Mouse (Mus musculus) ZHBTc4 (cell line): ENCODE results near the gene Cnst.

Source experiments
- DNase-seq: peaks from one replicate; pipeline ENCODE4 v3.0.0-alpha.2; 2011; ENCODE audit warnings: low read depth, low spot score

The Cnst gene

DNA sequence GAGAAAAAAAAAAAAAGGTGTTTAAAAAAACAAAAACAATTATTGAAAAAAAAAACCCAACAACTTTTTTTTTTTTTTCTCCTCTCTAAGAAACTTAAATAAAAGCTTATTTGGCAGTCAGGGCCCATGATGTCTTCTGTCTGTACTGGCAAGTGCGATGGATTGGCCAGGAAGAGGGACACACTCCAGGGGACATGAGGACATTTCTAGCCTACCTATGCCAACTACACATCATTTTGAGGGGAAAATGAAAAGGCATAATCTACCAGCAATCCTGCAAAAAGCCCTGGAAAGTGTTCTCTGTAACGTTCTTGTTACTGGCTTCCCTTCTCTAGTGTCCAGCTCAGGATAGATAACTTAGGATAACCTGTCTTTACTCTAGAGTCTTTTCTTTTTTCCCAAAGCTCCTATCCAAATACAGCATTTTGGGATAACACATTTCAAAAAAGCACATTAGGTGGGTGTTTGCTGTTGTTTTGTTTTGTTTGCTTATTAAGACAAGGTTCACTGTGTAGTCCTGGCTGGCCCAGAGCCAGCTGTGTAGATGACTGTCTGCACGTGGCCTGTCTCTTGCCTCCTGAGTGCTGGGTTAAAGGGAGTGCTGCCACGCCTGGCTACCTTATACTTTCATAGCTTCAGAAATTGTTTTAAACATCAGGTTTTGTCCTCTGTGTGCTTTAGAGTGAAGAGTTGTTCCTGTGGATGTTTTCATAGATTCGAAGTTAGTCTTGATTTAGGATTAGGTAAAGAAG lies 7.2 kb downstream of the Cnst start:
- no peak for DNase-seq

DNA sequence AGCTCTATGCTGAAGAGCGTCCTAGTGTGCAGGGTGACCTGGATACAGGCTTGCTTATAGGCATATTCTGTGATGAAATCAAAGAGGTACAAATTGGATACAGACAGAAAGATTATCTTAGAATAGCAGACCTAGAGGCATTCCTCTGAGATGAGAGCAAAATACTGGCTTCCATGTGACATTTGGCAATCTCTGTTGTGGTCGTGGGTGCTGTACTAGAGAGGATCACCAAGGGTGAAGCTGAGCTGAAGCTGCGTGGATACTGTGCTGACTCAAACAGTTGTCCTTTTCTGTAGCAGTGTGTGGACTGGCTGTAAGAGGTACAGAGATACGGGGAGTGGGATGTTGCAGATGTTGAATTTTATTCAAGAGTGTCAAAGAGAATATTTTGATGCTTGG lies 7.8 kb downstream of the Cnst start:
- no peak for DNase-seq

DNA sequence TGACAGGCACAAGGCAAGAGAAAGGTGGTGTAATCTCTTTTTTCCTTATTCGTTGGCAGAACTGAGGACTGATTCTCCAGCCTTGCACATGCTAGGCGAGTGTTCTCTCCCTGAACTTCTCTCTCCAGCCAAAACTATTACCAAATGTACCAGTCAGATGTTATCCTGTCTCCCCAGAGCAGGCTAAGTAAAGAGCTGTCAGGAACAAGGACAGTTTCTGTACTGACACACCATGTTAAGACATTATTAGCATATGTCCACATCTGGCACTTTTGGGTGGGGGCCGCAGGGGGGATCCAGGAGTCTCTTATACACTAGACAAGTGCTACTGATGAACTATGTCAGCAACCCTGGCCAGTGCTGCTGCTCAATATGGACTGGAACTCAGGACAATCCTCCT lies 10.8 kb downstream of the Cnst start:
- no peak for DNase-seq

DNA sequence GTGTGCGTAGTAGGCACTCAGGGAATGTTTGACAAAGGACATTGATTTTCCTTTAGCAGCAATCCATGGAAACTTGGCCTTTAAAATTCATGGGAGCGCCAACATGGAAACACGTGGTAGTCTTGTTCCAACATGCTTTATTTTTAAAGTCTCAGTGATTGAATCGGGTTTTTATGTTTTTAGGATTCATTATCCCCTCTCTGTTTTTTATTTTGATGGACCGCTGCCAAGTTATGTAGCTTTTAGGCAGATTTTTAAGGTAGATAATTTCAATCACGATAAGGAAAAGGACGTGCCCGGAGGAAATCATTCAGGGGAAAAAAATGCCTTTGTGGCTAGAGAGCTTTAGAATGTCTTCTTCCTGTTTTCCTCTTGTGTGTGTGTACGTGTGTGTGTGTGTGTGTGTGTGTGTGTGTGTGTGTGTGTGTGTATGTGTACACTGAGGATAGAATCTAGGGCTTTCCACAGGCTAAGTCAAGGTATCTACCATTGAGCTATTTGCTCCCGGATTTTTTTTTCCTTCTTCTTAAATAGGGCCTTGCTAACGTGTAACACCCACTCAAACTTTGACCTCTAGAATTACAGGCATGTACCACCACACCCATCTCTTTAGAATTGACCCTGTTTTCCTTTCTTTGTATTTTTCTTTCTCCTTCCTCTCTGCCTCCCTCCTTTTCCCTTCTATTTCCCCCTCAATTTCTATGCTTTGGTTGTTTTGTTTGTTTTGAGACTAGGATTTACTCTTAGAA lies 13.4 kb downstream of the Cnst start:
- peak; percentile 37 for DNase-seq

DNA sequence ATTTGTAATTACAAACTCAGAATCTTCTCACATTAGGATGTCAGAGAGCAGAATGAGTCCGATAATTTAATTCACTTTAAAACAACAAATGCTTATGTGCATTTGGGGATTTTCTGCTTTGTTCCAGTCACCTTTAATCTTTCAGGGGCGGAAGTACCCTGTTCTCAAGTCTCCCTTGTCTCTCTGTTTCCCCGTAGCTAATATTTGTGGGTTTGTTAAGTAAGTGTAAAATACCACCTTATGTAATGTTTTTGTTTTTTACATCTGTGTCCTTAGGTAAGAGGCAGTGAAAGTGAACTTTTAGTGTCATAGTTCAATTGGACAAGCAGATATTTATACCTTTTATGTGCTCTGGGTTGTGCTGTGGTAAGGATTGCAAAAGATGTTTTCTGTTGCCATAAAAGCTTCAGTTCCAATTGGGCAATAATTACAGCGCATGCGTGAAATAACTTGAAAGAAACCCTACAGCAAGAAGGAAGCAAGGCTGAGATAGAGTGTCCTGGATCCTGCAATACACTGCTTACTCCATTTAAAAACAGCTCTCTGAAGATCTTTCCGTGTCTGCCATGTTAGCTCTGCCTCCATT lies 14.8 kb downstream of the Cnst start:
- no peak for DNase-seq

DNA sequence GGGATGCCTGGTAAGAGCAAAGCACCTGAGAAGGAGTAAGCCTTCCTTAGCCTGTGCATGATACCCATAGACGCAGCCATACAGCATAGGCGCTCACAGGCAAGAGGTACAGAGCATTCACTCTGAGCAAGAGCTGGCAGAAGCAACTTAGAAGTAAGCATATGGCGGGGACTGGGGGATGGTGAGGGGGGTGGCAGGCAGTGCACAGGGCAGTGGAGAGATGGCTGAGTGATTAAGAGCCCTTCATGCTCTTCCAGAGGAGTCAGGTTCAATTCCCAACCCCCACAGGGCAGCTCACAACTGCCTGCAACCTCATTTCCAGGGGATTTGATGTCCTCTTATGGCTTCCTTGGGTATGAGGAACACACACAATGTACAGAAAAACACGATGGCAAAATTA lies 17.0 kb downstream of the Cnst start:
- no peak for DNase-seq

DNA sequence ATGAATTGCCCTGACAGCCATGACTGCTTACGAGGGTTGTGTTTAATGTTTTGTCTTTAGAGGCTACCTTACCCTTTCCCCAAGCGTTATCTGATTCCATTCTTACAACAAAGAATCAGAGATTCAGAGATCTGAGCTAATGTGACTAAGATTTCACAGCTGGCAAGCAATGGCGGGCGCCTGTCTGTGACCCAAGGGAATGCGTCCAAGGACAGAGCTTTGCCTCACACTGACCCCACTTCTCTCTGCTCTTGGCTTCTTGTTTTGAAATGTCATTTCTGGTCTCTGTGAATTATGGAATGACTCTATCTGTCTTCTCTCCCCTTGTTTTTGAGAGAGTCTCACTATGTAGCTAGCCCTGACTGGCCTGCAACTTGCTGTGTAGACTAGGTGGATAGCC lies 17.8 kb downstream of the Cnst start:
- no peak for DNase-seq

DNA sequence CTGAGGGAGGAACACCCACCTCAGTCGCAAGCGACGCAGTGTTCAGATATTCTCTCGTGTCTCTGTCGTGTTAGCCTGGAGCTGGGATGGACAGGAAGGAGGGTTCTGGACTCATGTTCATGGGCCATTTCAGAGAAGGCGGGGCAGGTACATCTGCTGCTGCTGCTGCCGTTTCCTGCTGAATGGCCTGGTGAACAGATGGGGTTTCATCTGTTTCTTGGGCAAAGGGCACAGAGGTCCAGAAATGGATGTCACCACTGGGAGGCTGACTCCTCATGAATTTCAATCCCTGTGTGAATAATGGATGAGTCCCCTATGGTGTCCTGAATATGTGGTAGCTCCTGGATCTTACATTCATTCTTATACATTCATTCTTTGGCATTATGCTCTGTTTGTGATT lies 21.4 kb downstream of the Cnst start:
- no peak for DNase-seq

DNA sequence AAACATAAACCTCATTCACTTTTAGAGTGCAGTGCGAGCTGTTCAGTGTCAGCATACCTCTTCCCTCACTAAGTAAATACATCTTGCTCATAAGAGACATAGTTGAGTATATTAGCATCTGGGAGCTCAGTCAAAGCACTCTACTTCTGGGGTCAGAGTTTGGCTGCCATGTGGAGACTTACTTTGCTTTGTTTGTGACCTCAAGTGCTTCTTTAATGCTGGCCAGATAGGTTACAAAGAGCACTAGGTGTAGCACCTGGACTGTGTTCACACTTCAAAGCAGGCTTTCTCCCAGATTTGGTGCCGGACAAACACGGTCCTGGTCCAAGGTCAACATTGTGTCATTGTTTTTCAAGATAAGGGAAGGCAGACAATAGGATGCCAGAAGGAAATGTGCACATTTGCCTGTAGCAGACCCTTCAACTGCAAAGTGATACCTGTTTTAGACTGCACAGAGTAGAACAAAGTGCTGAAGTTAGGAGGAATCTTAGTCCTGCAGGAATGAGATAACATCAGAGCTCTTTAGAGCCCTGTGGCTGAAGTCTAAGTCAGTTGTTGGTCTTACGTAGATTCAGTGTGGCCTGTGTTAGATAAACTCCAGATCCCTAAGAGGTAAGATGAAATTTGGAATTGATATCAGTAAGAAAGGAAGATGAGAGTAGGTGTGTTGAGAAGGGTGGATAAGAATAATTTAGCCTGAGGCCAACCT lies 22.7 kb downstream of the Cnst start:
- peak; percentile 40 for DNase-seq

DNA sequence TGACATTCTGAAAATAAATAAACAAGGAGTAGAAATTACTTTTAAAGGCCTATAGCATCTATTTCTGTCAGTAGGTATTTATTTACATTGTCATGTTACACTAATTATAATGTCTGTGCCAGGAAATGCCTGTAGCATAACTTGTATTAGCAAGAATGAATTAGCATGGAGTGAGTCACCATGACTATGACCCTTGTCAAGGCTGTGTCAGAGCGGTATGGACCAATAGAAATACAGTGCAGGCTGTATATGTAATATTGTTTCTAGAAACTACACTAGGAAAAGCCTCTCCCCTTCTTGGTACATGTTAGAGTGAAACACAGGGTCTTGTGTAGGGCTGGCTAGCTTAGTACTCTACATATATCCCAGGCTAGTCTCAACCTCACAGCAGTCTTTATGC lies 24.3 kb downstream of the Cnst start:
- DNase-seq = no peak

DNA sequence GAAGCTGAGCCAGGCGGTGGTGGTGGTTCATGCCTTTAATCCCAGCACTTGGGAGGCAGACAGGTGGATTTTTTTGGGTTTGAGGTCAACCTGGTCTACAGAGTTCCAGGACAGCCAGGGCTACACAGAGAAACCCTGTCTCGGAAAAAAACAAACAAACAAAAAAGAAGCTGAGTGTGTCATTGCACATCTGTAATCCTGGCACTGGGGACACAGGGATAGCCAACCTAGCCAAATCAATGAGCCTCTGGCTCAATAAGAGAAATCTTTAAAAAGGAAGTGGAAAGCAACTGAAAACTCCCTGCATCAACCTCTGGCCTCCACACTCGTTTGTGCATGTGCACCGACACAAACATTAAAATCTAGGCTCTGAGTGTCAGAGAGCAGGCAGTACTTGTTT lies 25.5 kb downstream of the Cnst start:
- no peak for DNase-seq

DNA sequence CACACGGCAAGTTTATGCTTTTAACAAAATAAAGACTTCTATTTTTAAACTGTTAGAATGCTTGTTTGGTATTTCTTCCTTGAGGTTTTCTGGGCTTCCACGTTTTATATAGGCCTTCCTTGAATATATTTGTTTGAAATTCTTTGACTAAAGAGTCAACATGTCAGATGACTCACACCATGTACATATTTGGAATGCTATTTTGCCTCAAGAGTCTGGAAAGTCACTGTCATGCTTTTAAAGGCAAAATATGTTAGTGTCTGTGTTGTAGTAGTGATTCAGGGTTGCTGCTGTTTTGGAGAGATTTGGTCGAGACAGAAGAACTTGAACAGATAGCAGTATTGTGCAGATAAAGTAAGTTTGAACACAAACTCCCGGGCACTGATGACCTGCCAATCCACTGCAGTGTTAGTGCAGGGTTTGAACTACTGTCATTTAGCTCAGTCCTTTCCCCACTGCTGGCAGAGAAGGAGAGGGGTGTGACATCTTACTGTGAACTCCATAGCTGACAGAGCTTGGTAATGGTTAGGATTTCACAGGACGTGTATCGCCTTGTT lies 27.6 kb downstream of the Cnst start:
- DNase-seq = no peak

DNA sequence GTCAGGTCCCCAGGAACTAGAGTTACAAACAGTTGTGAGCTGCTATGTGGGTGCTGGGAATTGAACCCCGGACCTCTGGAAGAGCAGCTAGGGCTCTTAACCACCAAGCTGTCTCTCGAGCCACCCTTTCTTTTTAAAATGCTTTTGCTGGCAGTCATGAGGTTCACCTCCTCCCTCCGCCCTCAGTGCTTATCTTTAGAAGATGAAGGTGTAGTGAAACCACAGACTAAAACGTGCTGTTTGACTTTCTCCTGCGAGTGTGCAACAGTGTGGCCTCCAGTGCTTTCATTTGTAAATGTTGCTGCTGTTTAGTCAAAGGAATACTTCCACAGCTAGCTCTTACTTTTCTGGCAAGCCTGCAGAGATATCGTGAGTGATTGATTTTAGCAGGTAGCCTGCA lies 32.5 kb downstream of the Cnst start:
- no peak for DNase-seq

DNA sequence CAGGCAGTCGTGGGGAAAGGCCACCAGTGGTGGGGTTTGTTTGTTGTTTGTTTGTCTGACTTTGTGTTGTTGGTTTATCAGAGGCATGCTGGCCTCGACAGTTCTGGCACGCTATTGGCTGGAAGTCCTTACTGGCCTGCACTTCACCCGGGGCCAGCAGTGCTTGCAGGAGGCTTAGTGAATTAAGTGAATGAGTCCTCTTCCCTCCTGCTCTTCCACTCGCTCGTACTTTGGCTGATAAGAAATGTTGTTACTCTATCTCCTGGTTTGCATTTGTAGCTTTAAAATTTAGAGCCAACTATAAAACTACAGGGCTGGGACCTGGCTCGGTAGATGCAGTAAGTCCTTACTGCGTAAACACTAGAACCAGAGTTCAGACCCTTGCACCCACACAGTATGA lies 34.0 kb downstream of the Cnst start:
- no peak for DNase-seq

DNA sequence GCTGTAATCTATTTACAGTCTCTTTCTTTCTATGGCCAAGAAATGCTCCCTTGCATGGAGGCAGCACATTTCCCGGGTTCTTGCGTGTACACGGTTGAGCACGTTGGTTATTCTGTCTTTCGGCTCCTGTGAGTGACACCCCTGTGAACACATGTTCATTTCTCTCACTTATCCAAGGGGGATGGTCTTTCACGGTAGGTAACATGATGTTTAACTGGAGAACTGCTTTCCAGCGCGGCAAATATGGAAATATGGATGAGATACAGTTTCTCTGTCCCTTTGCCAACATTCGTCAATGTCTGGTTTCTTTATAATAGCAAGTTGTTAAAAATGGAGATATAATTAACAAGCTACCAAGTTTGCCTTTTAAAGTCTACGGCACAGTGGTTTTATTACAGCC lies 35.3 kb downstream of the Cnst start:
- DNase-seq = no peak

DNA sequence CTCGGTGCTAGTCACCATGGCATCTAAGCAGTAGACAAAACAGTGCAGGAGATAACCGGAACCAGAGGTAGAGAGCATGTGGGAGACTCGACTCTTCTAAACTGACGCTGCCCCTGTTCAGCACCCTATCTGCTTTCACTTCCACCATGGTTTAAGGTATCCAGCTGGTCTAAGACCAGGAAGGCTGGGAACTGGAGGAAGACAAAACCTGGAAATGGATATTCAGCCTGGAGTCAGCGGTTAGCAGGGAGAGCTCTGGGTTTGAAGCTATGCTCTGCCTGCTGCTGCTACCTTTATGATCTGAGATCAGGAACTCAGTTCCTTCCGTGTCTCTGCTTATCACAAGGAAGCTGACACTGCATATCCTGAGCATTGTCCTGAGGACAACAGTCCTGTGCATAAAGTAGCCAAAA lies 35.9 kb downstream of the Cnst start:
- no peak for DNase-seq

DNA sequence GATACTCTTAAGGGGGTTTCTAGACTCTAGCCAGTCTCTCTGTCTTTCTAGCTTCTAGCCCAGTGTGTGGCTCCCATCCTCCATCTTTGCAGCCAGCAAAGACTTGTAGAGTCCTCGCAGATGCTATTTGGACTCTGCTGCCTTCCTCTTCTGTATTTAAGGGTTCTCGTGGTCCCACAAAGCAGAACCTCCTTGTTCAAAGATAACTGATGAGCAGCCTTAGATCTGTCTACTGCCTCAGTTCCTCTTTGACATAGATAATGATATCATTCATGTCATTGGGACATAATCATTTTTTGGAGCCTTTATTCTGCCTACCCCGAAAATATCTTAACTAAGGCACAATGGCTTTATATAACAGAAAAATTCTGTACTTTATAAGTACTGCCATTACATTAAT lies 36.9 kb downstream of the Cnst start:
- no peak for DNase-seq

DNA sequence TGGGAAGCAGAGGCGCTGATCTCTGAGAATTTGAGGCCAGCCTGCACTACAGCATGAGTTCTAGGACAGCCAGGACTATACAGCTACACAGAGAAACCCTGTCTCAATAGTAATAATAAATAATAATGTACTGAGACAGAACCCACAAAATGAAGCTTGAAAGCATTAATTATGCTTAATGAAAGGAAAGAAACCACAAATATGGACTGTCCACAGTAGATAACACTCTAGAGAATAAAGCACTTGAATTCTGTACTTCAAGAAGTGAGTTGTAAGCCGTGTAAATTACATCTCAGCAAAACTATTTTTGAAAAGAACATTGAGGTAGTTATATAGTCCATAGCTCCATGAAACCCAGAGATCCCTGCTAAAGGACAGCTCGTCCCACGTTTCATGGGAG lies 38.0 kb downstream of the Cnst start:
- DNase-seq = no peak

DNA sequence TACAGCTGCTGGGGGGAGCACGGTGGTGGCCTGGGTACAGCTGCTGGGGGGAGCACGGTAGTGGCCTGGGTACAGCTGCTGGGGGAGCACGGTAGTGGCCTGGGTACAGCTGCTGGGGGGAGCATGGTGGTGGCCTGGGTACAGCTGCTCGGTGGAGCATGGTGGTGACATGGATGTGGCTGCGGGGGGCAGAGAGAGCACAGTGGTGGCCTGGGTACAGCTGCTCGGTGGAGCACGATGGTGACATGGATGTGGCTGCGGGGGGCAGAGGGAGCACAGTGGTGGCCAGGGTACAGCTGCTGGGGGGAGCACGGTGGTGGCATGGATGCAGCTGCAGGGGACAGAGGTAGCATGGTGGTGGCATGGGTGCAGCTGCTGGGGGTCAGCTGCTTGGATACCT lies 39.5 kb downstream of the Cnst start:
- DNase-seq = no peak

DNA sequence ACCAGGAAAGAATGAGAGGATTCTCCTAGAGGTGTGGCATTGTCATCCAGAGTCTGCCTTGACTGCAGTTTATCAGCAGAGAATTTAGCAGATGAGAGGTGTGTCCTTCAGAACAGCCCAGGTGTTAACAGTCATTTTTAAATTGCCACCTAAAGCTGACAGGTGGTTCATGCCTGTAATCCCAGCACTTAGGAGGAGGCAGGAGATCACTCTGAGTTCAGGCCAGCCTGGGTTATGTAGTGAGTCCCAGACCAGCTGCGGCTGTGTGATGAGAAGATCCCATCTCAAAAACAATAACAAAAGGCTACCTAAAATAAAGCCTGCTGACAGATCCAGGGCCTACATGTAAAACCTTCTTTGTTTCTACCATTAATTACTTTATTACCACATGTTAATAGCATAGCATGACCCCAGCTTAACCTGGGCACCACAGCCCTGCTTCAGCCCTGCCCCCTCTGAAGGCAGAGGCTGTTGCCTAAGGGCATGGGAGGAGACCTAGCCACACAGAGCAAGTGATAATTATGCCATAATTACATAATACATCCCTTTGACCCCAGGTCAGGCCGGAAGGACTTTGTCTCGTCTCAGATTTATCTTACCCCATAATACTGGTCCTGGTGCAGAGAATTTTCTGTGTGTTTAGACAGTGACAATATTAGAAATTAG lies 40.4 kb downstream of the Cnst start:
- DNase-seq = no peak

DNA sequence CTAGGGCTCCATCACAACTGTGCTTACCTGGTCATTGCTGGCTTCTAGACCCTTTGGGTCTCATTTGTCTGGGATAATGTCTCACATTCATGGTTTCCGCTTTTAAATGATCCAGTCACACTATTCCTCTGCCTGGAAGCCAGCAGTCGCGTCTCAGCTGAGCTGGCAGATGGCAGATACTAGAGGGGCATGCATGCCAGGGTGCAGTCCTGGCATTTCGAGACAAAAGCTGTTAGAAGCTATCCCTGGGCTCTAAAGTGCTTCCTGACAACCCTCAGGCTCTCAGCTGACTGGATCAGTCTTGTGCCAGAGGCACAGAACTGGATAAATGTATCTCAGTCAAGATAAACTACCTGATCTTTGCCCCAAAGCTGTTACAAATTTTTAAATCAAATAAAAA lies 42.1 kb downstream of the Cnst start:
- no peak for DNase-seq

DNA sequence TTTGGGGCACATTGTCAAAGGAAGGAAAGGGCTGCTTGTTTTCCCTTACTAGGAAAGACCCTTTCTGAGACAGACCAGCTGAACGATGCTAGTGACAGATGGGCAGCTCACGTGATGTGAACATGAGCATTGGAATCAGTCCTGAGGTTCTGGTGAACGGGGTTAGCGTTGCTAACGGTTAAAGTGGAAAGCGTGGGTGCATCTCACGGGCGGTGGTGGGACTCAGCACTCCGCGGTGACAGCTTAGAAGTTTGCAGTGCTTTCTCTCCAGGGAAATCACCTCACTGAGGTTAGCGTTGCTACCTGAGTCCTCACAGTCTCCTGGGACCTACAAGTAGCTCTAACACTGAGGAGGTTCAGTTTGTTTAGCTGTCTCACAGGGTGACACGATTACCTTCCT lies 45.5 kb downstream of the Cnst start:
- no peak for DNase-seq
